Mouse (Mus musculus) ES-Bruce4 (cell line): Measurements from ENCODE around the gene Pdcd6ip.

Experiments
- CTCF ChIP-seq: IDR thresholded peaks from one replicate; pipeline ENCODE4 v1.8.1; 2011; ENCODE audit warnings: low read depth, low read length
- EP300 ChIP-seq: IDR thresholded peaks from 2 replicates; pipeline ENCODE4 v1.6.1; 2011; ENCODE audit warnings: low read depth, low read length; ENCODE audit not compliant: insufficient read depth
- POLR2A ChIP-seq: IDR thresholded peaks from one replicate; pipeline ENCODE4 v1.8.1; 2011; ENCODE audit warnings: low read length; ENCODE audit not compliant: insufficient read depth

DNA sequence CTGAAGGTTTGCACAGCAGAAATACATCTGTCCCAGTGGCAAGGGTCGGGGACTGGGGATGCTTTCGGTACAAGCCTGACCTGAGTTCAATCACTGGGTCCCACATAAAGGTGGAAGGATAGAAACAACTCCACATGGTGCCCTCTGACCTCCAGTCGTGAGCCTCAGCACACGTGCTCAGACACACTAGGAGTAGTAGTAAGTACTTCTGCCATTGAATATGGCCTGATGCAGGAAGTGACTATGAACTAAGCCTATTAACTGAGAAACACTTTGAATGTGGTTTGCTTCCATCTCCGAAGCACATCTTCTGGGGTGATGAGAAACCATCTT is 62.3 kb downstream of the Pdcd6ip start:
- TF ChIP-seq CTCF (no peak), POLR2A (no peak), EP300 (no peak)
